Mouse (Mus musculus) E14TG2a.4 (cell line): Measurements from ENCODE around the gene Sp6.

Experiments
- H3K27me3 ChIP-seq: 2 replicates; pipeline ENCODE4 v1.6.1; 2014; ENCODE audit warnings: low read length, control low read depth; ENCODE audit not compliant: insufficient read depth
- H3K36me3 ChIP-seq: 2 replicates; pipeline ENCODE4 v1.6.1; 2014; ENCODE audit warnings: low read length, control low read depth; ENCODE audit not compliant: insufficient read depth
- H3K4me1 ChIP-seq: replicated peaks from 2 replicates; pipeline ENCODE4 v1.6.1; 2014; ENCODE audit warnings: low read depth, low read length, control low read depth
- H3K4me3 ChIP-seq: replicated peaks from 2 replicates; pipeline ENCODE4 v1.5.1; 2014; ENCODE audit warnings: mild to moderate bottlenecking, low read length
- H3K9me3 ChIP-seq: 2 replicates; pipeline ENCODE4 v1.6.1; 2014; ENCODE audit warnings: low read length, control low read depth
- CTCF ChIP-seq: conservative IDR thresholded peaks from 2 replicates; pipeline ENCODE4 v1.5.1; 2014; ENCODE audit warnings: low read length
- NANOG ChIP-seq: IDR thresholded peaks from 2 replicates; pipeline ENCODE4 v1.6.1; 2014; ENCODE audit warnings: borderline replicate concordance, low read length, mixed read lengths
- POU5F1 ChIP-seq: IDR thresholded peaks from 2 replicates; pipeline ENCODE4 v1.6.1; 2014; ENCODE audit warnings: low read length, borderline replicate concordance

Sp6 gene

GRCm38 (mm10) chr11:96972906-96973305, 40.3 kb upstream of the Sp6 start:
- peaks cover 87% of the 10 kb centered on the region for H3K4me1 ChIP-seq
- TF ChIP-seq POU5F1 (no peak), NANOG (no peak), CTCF (no peak)
- H3K4me3 ChIP-seq, result no peak overlapping the region
- peaks cover 37% of the 10 kb centered on the region for H3K36me3 ChIP-seq
- H3K9me3 ChIP-seq, result no peaks in the 10 kb centered on the region
- no peaks in the 10 kb centered on the region for H3K27me3 ChIP-seq

GRCm38 (mm10) chr11:96973426-96973964, 39.7 kb upstream of the Sp6 start:
- no peaks in the 10 kb centered on the region for H3K27me3 ChIP-seq
- no peaks in the 10 kb centered on the region for H3K9me3 ChIP-seq
- TF ChIP-seq NANOG (no peak), POU5F1 (no peak), CTCF (no peak)
- H3K4me1 ChIP-seq, result peaks cover 84% of the 10 kb centered on the region
- no peak overlapping the region for H3K4me3 ChIP-seq
- H3K36me3 ChIP-seq, result peaks cover 35% of the 10 kb centered on the region

- TF ChIP-seq CTCF (no peak), POU5F1 (no peak), NANOG (no peak)
- no peaks in the 10 kb centered on the region for H3K27me3 ChIP-seq
These were observed 38.4 kb upstream of the Sp6 start for GRCm38 (mm10) chr11:96974813-96975212.

GRCm38 (mm10) chr11:96975511-96976378, 37.4 kb upstream of the Sp6 start:
- H3K4me3 ChIP-seq, result peak overlapping the region; percentile 98
- H3K27me3 ChIP-seq, result no peaks in the 10 kb centered on the region
- no peaks in the 10 kb centered on the region for H3K9me3 ChIP-seq
- TF ChIP-seq NANOG (peak; percentile 38; the same call in 1 of the 2 replicates), CTCF (no peak)
- H3K36me3 ChIP-seq, result peaks cover 27% of the 10 kb centered on the region
- H3K4me1 ChIP-seq, result peaks cover 85% of the 10 kb centered on the region

More at GRCm38 (mm10) chr11:96974813-96975212, 38.4 kb upstream of the Sp6 start:
- H3K9me3 ChIP-seq, result no peaks in the 10 kb centered on the region
- H3K4me1 ChIP-seq, result peaks cover 84% of the 10 kb centered on the region
- no peak overlapping the region for H3K4me3 ChIP-seq
- H3K36me3 ChIP-seq, result peaks cover 27% of the 10 kb centered on the region

- Histone ChIP-seq H3K9me3 (no peaks in the 10 kb centered on the region), H3K4me3 (peak overlapping the region; percentile 98), H3K27me3 (no peaks in the 10 kb centered on the region), H3K4me1 (peaks cover 85% of the 10 kb centered on the region), H3K36me3 (peaks cover 27% of the 10 kb centered on the region)
- TF ChIP-seq CTCF (no peak), POU5F1 (no peak), NANOG (no peak)
These were observed 36.9 kb upstream of the Sp6 start for GRCm38 (mm10) chr11:96976379-96976687.

- Histone ChIP-seq H3K9me3 (no peaks in the 10 kb centered on the region), H3K4me3 (peak overlapping the region; percentile 98), H3K36me3 (peaks cover 27% of the 10 kb centered on the region), H3K4me1 (peaks cover 85% of the 10 kb centered on the region), H3K27me3 (no peaks in the 10 kb centered on the region)
- TF ChIP-seq POU5F1 (no peak), CTCF (no peak), NANOG (no peak)
These were observed 36.1 kb upstream of the Sp6 start for GRCm38 (mm10) chr11:96976911-96977591.

GRCm38 (mm10) chr11:96977606-96978400, 35.4 kb upstream of the Sp6 start:
- peaks cover 85% of the 10 kb centered on the region for H3K4me1 ChIP-seq
- peak overlapping the region; percentile 98 for H3K4me3 ChIP-seq
- TF ChIP-seq CTCF, result no peak
- TF ChIP-seq POU5F1, result no peak
- TF ChIP-seq NANOG, result peak; percentile 27; the same call in 1 of the 2 replicates
- H3K27me3 ChIP-seq, result no peaks in the 10 kb centered on the region
- H3K36me3 ChIP-seq, result peaks cover 22% of the 10 kb centered on the region
- no peaks in the 10 kb centered on the region for H3K9me3 ChIP-seq
